Mouse (Mus musculus) neutrophil, adult 5-6 weeks (primary cell): ENCODE data around the gene Mcrip2. TPM values are rescaled to one million over a fixed set of nuclear protein-coding genes. Genes with fewer than 3 reads are reported as not detected.

Experiments used
- ATAC-seq: fragments of 151-379, 151-347 bp; 2 replicates; pipeline ENCODE4 v1.8.0; 2017; ENCODE audit warnings: mild to moderate bottlenecking, moderate TSS enrichment; ENCODE audit not compliant: insufficient number of reproducible peaks, poor library complexity, low FRiP score, severe bottlenecking; ENCODE audit errors: extremely low read depth
- total RNA-seq: library from RNA; stranded (forward); fragments of 200-1000 nt; gene quantifications from 2 replicates; pipeline ENCODE4 v1.2.3, GENCODE M21; 2017

Mcrip2 gene
- total RNA-seq, 1 experiment from 2014 or later = not detected

DNA sequence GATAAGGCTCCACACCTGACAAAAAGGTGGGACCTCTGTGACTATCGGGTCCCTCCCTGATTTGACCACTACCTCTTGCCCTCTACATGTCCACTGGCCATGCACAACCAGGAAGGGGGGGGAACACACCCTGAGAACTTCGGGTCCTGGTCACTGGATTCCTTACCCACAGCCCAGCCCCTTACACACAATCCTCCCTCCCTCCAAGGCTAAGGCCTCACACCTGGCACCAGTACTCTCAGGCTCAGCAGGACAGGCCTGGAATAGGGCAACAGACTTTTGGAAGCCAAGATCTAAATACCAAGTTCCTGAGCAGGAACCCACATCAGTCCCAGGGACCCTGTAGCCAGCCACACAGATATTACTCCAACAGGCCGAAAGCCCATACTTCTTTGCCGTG, 29.7 kb downstream of the Mcrip2 start:
- ATAC-seq = no peak

DNA sequence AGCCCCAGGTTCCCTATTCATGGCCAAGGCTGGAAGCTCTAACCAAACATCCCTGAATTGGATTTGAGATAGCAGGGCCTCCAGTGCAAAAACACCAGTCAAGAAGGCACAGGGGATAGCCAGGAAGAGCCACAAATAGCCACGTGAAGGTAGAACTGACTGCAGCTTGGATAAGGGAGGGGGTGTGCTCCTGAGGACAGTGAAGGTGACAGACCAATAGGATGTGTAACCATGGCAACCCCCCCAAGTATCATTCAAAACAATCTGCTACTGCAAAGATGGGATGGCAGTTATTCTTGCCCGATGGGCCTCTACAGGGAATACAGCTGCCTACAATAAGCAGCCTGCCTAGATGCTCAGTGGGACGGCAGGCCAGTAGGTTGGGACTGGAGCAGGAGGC, 31.0 kb downstream of the Mcrip2 start:
- ATAC-seq = no peak

DNA sequence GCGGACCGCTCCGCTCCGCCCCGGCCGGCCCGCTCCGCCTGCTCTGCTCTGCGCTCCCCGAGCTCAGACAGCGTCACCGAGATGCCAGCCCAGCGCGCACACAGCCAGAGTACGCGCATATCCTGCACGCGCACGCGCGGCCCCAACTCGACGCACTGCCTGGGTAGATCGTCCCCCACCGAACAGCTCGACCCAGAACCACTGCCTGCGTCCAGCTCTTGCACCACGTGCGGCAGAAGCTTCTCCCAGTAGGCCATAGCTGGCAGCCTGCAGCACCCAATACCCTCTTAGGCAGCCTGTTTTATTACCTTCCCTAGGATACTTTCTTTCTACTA, 31.5 kb downstream of the Mcrip2 start, which contains the start of gene Rhbdl1:
Gene Rhbdl1 (minus strand): TSS at position 220 of the 335 bp plus-strand sequence.
- ATAC-seq = no peak

DNA sequence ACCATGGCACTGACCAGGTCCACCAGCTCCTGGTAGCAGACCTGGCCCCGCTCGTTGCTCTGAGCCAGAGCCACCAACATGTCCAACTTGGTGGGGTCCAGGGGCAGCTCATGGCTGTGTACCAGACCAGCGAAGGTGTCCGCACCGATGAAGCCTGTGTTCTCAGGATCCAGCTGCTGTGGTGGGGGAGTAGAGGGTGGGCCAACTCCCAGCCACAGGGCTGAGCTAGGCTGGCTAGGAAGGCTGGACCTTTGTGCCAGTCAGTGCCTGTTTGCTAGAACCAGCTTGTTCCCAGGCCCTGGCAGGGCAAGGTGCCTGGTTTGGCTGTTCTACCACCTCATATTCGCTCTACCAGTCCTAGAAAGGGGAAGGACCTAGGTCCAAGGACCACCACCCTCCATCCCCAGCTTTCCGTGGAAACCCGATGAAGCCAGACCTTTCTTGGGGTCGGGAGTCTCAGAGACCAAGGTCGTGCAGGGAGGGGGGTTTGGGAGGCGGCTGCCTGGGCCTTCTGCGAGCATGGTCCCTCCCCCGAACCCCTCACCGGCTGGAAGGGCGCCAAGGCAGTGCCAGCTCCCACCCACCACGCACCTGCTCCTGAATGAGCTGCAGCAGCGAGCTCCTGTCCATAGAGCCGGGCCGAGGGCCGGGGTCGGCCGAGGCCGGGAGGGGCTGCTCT, 32.0 kb downstream of the Mcrip2 start:
- no peak for ATAC-seq

- no peak for ATAC-seq
These were observed 32.7 kb downstream of the Mcrip2 start for GRCm38 (mm10) chr17:25835816-25836215.

DNA sequence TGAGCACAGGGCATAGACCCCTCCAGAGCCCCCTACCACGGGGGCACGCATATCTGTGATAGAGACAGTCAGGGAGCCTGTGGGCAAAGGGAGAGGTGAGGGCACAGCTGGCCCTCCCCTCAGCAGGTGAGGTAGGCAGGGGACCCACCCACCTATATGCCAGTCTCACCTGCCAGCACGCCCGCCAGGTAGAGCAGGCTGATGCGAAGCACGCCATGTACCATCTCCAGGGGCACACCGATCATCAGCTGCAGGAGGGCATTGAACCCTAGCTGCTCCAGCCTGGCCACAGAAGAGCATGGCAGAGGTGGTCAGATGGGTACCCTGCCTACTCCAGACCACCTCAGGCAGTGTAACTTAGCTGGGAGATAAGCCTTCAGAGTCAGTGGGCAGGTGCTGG, 33.3 kb downstream of the Mcrip2 start:
- no peak for ATAC-seq

GRCm38 (mm10) chr17:25834595-25835222, 33.9 kb downstream of the Mcrip2 start:
- no peak for ATAC-seq

- ATAC-seq = no peak
These were observed 34.5 kb downstream of the Mcrip2 start for GRCm38 (mm10) chr17:25833961-25834594.

GRCm38 (mm10) chr17:25833291-25833663, 35.3 kb downstream of the Mcrip2 start, which contains the start of gene Stub1:
Gene Stub1 (minus strand): TSS chr17:25833404.
- peak; percentile 0; the same call in 1 of the 2 replicates for ATAC-seq

GRCm38 (mm10) chr17:25832436-25833290, 35.9 kb downstream of the Mcrip2 start:
- peak; percentile 89 for ATAC-seq

DNA sequence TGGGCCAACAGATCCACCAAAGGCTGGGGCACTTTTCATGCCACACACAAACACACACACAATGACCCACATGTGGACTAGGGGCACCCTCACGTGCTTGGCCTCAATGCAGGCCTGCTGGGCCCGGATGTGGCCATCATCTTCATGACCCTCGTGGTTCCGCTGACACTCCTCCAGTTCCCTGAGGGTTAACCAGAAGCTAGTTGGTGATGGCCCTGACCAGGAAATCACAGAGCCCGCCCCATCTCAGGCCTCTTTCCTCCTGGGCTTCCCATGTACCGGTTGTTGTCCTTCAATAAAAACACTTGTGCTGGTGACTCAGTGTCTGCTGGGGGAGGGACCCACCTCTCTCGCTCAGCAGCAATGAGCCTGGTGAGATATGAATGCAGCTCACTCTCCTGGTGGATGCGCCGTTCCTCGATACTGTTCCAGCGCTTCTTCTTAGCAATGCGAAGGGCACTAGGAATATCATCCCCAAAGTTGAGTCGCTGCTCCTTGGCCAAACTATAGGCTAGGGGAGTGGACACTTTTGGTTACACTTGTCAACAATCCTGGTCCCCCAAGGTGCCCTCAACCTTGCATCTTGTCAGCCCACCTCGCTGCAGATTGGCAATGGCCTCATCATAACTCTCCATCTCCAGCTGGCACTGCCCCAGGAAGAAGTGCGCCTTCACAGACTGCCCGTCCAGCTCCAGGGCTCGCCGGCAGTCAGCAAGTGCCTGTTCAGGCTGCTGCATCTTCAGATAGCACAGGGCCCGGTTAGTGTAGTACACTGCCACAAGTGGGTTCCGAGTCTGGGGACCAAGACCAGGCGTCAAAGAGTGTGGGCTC, 36.9 kb downstream of the Mcrip2 start:
- ATAC-seq = no peak

- ATAC-seq = no peak
These were observed 37.6 kb downstream of the Mcrip2 start for GRCm38 (mm10) chr17:25830806-25831431.

GRCm38 (mm10) chr17:25830200-25830753, 38.3 kb downstream of the Mcrip2 start:
- no peak for ATAC-seq

- no peak for ATAC-seq
These were observed 39.0 kb downstream of the Mcrip2 start for GRCm38 (mm10) chr17:25829558-25830017.

GRCm38 (mm10) chr17:25828712-25829557, 39.6 kb downstream of the Mcrip2 start, which contains the start of gene Jmjd8:
Gene Jmjd8 (plus strand): TSS chr17:25828867.
- no peak for ATAC-seq

DNA sequence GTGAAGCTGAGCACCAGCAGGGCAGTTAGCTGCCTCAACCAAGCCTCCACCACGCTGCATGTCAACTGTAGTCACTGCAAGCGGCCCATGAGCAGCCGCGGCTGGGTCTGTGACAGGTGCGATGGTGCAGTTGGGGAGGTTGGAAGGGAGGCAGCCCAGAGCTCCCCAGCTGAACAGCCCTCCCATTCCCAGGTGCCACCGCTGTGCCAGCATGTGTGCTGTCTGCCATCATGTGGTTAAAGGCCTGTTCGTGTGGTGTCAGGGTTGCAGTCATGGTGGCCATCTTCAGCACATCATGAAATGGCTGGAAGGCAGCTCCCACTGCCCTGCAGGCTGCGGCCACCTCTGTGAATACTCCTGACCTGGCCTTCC, 40.4 kb downstream of the Mcrip2 start:
- ATAC-seq = no peak
